8 mouse cellular contexts compared by ENCODE assay signal in genomic region chr5:134393624-134394023, GRCm38 (mm10).
DNase-seq lines count a peak whose midpoint lies in the region; ATAC-seq lines count a peak whose summit lies in the region.

No protein-coding gene starts in this region.

- DNase-seq in neural tube, embryonic 10.5 days (ENCODE audit: extremely low spot score, low spot score): no peak
- DNase-seq in limb, embryonic 10.5 days (ENCODE audit: low spot score): no peak
- no peak for DNase-seq in frontal cortex, postnatal 14 days (ENCODE audit: low spot score in 2 of 2)
- DNase-seq in right cerebral cortex, adult 18-20 months: no peak
- DNase-seq in urinary bladder, postnatal 10 days (ENCODE audit: low spot score): no peak

- no peak overlapping the region for H3K4me3 ChIP-seq in neural tube, embryonic 15.5 days (replicated peaks)
- no peak overlapping the region for H3K4me3 ChIP-seq in heart, embryonic 11.5 days (ENCODE audit: low read depth, low read length)
- no peak overlapping the region for H3K4me3 ChIP-seq in limb, embryonic 10.5 days
- H3K4me3 ChIP-seq in megakaryocyte, embryonic 14.5 days (replicated peaks): peak overlapping the region; percentile 76

- WGBS in neural tube, embryonic 15.5 days: 74% methylated on average over 6 of the region's 6 CpGs
- WGBS in heart, embryonic 11.5 days (ENCODE audit: insufficient replicate concordance): 63% methylated on average over 6 of the region's 6 CpGs
- WGBS in limb, embryonic 10.5 days: 76% methylated on average over 6 of the region's 6 CpGs

- no peaks in the 10 kb centered on the region for H3K27me3 ChIP-seq in neural tube, embryonic 15.5 days (replicated peaks)
- no peaks in the 10 kb centered on the region for H3K27me3 ChIP-seq in heart, embryonic 11.5 days (ENCODE audit: control insufficient read depth, insufficient read depth, low read length)
- no peaks in the 10 kb centered on the region for H3K27me3 ChIP-seq in limb, embryonic 10.5 days (ENCODE audit: low read depth, poor library complexity, severe bottlenecking)
- no peaks in the 10 kb centered on the region for H3K27me3 ChIP-seq in megakaryocyte, embryonic 14.5 days (replicated peaks)

- no peak overlapping the region for H3K9ac ChIP-seq in neural tube, embryonic 15.5 days (replicated peaks)
- no peak overlapping the region for H3K9ac ChIP-seq in heart, embryonic 11.5 days (ENCODE audit: low read depth, low read length)

- H3K4me1 ChIP-seq in neural tube, embryonic 15.5 days: no peaks in the 10 kb centered on the region
- peaks cover 23% of the 10 kb centered on the region for H3K4me1 ChIP-seq in heart, embryonic 11.5 days (ENCODE audit: control insufficient read depth, insufficient read depth, low read length)
- H3K4me1 ChIP-seq in limb, embryonic 10.5 days: peaks cover 35% of the 10 kb centered on the region
- peaks cover 50% of the 10 kb centered on the region for H3K4me1 ChIP-seq in megakaryocyte, embryonic 14.5 days

- H3K9me3 ChIP-seq in neural tube, embryonic 15.5 days (replicated peaks): no peaks in the 10 kb centered on the region
- no peaks in the 10 kb centered on the region for H3K9me3 ChIP-seq in heart, embryonic 11.5 days (replicated peaks; ENCODE audit: control insufficient read depth, low read length)
- no peaks in the 10 kb centered on the region for H3K9me3 ChIP-seq in limb, embryonic 10.5 days (replicated peaks)
- no peaks in the 10 kb centered on the region for H3K9me3 ChIP-seq in megakaryocyte, embryonic 14.5 days

- 0 out of 2 replicates have a peak overlapping the region, but pooled peaks have one; percentile 18 for H3K27ac ChIP-seq in neural tube, embryonic 15.5 days (replicated peaks)
- H3K27ac ChIP-seq in heart, embryonic 11.5 days (ENCODE audit: low read depth, low read length): peak overlapping the region; percentile 84
- peak overlapping the region; percentile 90 for H3K27ac ChIP-seq in limb, embryonic 10.5 days

- H3K4me2 ChIP-seq in neural tube, embryonic 15.5 days: no peak overlapping the region
- H3K4me2 ChIP-seq in heart, embryonic 11.5 days: no peak overlapping the region

- no peak for ATAC-seq in neural tube, embryonic 15.5 days (ENCODE audit: low FRiP score)
- ATAC-seq in heart, embryonic 11.5 days (replicated peaks; ENCODE audit: insufficient number of reproducible peaks, low FRiP score, low TSS enrichment): peak; percentile 65

- H3K36me3 ChIP-seq in neural tube, embryonic 15.5 days: peaks cover 87% of the 10 kb centered on the region
- H3K36me3 ChIP-seq in heart, embryonic 11.5 days (ENCODE audit: control insufficient read depth, insufficient read depth, low read length): peaks cover 47% of the 10 kb centered on the region
- H3K36me3 ChIP-seq in limb, embryonic 10.5 days: peaks cover 42% of the 10 kb centered on the region
- H3K36me3 ChIP-seq in megakaryocyte, embryonic 14.5 days (replicated peaks; ENCODE audit: low read length): peaks cover 60% of the 10 kb centered on the region

Comparison
In these comparisons a context has a peak if more than half of its experiments do, and no peak if none do; other contexts are left out.
1. H3K27ac ChIP-seq: peak in every context shown above with its lines; median percentile 90 in limb, embryonic 10.5 days; 84 in heart, embryonic 11.5 days; 18 in neural tube, embryonic 15.5 days.